Mouse (Mus musculus) cerebellum, postnatal 25 days (tissue): ENCODE measurements at regions not wholly inside any gene's neighbourhood (a gene's known extent, or its start where the extent isn't known, plus 50 kb on each side); places are given as distances from the start of the nearest gene placed in this dataset.
"Not testable (repeated sequence)": the region's sequence is repeated elsewhere in the genome, so short reads cannot be mapped to it uniquely, and the experiment has no call there.

Experiments
- DNase-seq, 2 experiments: peaks; one replicate each; pipeline ENCODE4 v3.0.0; 2021; ENCODE audit warnings: mixed read lengths in 2 of 2

GRCm38 (mm10) chr6:60445591-60445990, 384.1 kb downstream of the Snca start:
- no peak for DNase-seq

GRCm38 (mm10) chr6:60441952-60442351, 387.7 kb downstream of the Snca start:
- no peak for DNase-seq

DNA sequence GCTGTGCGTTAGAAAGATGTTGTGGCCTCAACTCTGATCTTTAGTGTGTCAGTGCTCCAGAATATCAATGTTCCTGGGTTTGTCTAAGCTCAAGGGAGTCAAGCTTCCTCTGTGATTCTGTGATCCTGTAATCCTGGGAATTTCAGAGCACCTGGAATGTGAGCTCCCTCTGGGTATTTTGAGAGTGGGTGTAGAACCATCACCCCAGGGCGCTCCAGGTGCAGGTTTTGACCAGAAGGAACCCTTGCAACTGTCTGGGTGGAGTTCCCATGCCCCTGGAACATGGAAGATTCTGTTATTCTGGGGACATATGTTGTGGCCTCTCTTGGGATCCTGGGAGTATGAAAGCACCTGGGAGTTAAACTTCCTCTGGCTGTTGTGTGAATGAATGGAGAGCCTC, 418.0 kb downstream of the Snca start:
- DNase-seq: no peak

DNA sequence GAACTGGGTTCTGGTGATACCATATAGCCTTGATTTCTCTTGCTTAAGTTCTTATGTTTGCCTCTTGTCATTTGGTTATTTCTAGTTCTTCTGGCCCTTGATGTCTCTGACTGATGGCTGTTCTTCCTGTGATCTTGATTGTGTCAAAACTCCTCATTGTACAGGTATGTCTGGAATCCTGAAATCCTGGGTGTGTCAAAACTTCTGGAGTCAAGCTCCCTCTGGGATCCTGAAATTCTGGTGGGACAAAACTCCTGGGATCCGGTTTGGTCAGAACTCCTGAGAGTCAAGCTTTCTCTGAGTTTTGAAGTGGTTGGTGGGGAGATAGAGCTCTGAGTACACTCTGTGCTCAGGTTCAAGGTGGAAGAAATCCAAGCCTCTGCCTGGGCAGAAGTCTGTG, 418.4 kb downstream of the Snca start:
- DNase-seq: no peak

DNA sequence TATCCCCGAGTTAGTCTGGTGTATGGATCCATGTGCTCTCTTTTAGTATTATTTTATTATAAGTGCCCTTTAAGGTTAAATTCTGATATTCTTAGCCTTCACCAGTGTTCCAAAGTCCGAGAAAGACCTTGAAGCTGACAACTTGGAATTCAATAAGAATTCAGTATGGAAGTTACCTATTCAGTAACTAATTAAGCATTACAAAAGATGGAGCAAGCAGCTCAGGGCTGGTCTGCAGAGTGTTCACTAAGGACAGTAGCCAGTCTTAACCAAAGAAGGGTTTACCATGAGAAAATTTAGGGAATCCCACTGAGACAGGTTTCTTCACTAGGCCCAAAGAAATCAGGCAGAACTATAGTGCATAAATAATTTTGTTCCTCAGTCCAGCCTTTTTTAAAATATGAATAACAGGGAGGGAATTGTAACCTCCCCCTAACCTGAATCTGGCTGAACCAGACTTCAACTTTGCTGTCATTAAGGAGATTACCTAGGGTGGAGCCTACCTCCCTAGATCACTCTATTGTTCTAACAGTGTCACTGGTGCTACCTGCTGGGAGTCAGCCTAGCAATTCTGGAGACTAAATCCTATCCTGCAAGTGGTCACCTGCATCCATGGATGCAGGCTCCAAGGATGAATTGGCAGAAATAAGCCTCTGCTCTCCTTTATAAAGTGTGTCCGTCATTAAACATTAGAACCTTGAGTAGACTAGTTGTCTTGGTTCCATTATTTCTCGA, 419.4 kb downstream of the Snca start:
- DNase-seq: no peak

DNA sequence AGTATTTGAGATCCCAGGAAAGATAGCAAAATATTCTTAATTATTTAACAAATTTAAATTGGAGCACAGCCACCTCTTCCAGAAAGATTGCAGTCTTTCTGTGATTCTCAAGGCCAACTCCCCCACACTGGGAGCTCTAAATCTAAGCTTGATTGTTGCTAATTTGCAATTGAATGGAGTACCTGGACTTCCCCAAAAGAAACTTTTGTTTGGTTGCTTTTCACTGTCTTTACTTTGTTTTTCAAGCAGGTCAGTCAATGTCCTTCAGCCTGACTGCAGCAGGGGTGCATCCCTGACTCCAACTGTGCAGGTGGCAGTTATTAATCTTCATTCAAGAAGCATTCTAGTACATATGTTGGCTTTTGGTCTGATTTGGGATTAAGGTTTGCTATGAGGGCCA, 420.6 kb downstream of the Snca start:
- DNase-seq: no peak

GRCm38 (mm10) chr6:60406861-60407260, 422.8 kb downstream of the Snca start:
- DNase-seq: no peak

- DNase-seq: not testable (repeated sequence)
Measured at GRCm38 (mm10) chr6:60363931-60364330, 465.7 kb downstream of the Snca start.

DNA sequence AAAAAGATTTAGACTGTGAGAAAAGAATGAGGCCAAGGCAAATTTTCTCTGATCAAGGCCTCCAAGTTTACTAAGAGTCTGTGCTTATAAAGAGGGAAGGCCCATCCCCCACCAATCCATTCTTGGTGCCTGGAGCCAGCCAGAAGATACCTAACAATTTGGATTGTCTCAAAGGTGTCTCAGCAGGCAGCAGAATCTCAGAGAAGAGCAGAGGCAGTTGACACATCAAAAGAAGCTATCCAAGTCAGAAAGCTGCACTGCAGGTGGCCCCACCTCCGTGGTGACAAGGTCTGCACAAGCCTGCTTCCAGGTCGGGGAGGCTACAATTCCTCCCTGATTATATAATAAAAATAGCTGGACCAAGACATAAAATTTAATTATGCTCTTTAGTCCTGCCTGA, 484.2 kb downstream of the Snca start:
- peak in 1 of 2 experiments; percentile 2 for DNase-seq
